Mouse (Mus musculus): ENCODE measurements at regions not wholly inside any gene's neighbourhood (a gene's known extent, or its start where the extent isn't known, plus 50 kb on each side); places are given as distances from the start of the nearest gene placed in this dataset.

GRCm38 (mm10) chr5:85592236-85592635, 473.1 kb downstream of the Cenpc1 start:
- TF ChIP-seq CTCF (conservative IDR thresholded peaks at IDR 0.05; ENCODE audit: low read length) = no peak
- TF ChIP-seq NANOG (IDR thresholded peaks at IDR 0.05; ENCODE audit: borderline replicate concordance, low read length) = no peak
